Mouse (Mus musculus) right cerebral cortex, postnatal 10 days (tissue): ENCODE measurements around the gene Exoc4.

Experiments used
- DNase-seq, 2 experiments: peaks; one replicate each; pipeline ENCODE4 v3.0.0; 2021; ENCODE audit warnings: low spot score in 2 of 2

Exoc4 gene

GRCm38 (mm10) chr6:33930087-33930945 lies 681.4 kb downstream of the Exoc4 start:
- no peak for DNase-seq

- no peak for DNase-seq
Observed at GRCm38 (mm10) chr6:33937906-33938305, 689.0 kb downstream of the Exoc4 start.

GRCm38 (mm10) chr6:33939169-33939568 lies 690.3 kb downstream of the Exoc4 start:
- no peak for DNase-seq

GRCm38 (mm10) chr6:33946911-33947489 lies 698.1 kb downstream of the Exoc4 start:
- DNase-seq, result no peak

GRCm38 (mm10) chr6:33950113-33950512 lies 701.2 kb downstream of the Exoc4 start:
- no peak for DNase-seq

GRCm38 (mm10) chr6:33955469-33955868 lies 706.6 kb downstream of the Exoc4 start:
- no peak for DNase-seq

GRCm38 (mm10) chr6:33958281-33958680 lies 709.4 kb downstream of the Exoc4 start:
- no peak for DNase-seq

- no peak for DNase-seq
Observed at GRCm38 (mm10) chr6:33960766-33961165, 711.9 kb downstream of the Exoc4 start.

GRCm38 (mm10) chr6:33963092-33963491 lies 714.2 kb downstream of the Exoc4 start:
- no peak for DNase-seq

- DNase-seq, result no peak
Observed at GRCm38 (mm10) chr6:33965571-33965970, 716.7 kb downstream of the Exoc4 start.

- no peak for DNase-seq
Observed at GRCm38 (mm10) chr6:33968746-33969145, 719.9 kb downstream of the Exoc4 start.

GRCm38 (mm10) chr6:33972801-33973200 lies 723.9 kb downstream of the Exoc4 start:
- no peak for DNase-seq

GRCm38 (mm10) chr6:33976576-33976975 lies 727.7 kb downstream of the Exoc4 start:
- DNase-seq, result no peak

- peak; percentile 32 to 34 for DNase-seq
Observed at GRCm38 (mm10) chr6:33977448-33977847, 728.6 kb downstream of the Exoc4 start.

- no peak for DNase-seq
Observed at GRCm38 (mm10) chr6:33977880-33978279, 729.0 kb downstream of the Exoc4 start.

GRCm38 (mm10) chr6:33982709-33983108 lies 733.8 kb downstream of the Exoc4 start:
- no peak for DNase-seq

GRCm38 (mm10) chr6:33987132-33987531 lies 738.2 kb downstream of the Exoc4 start:
- no peak for DNase-seq

- DNase-seq, result peak in 1 of 2 experiments; percentile 34
Observed at GRCm38 (mm10) chr6:33992213-33993034, 743.5 kb downstream of the Exoc4 start.

GRCm38 (mm10) chr6:33993842-33994241 lies 745.0 kb downstream of the Exoc4 start:
- DNase-seq, result no peak

GRCm38 (mm10) chr6:33998590-33998989 lies 749.7 kb downstream of the Exoc4 start:
- no peak for DNase-seq

- no peak for DNase-seq
Observed at GRCm38 (mm10) chr6:33999530-33999929, 750.6 kb downstream of the Exoc4 start.

GRCm38 (mm10) chr6:34000644-34001043 lies 751.8 kb downstream of the Exoc4 start:
- no peak for DNase-seq
